Mouse (Mus musculus) forebrain, embryonic 13.5 days (tissue): ENCODE data around the gene Pde4d. TPM values are rescaled to one million over a fixed set of nuclear protein-coding genes. Genes with fewer than 3 reads are reported as not detected.

ENCODE experiments used
- ATAC-seq: fragments of 200-750 bp; cut with Nextera tagmentation; 2 replicates; pipeline ENCODE4 v1.8.0; 2017
- H3K27ac ChIP-seq: fragments of 300-500 bp; sonication (generic); 2 replicates; pipeline ENCODE4 v1.5.1; 2015; ENCODE audit warnings: inconsistent platforms, mild to moderate bottlenecking, moderate library complexity
- H3K27me3 ChIP-seq: fragments of 300-500 bp; sonication (generic); 2 replicates; pipeline ENCODE4 v1.6.1; 2015; ENCODE audit warnings: mild to moderate bottlenecking, inconsistent platforms
- H3K36me3 ChIP-seq: fragments of 300-500 bp; sonication (generic); 2 replicates; pipeline ENCODE4 v1.6.1; 2015; ENCODE audit warnings: mild to moderate bottlenecking, inconsistent platforms; ENCODE audit not compliant: poor library complexity, severe bottlenecking
- H3K4me1 ChIP-seq: fragments of 300-500 bp; sonication (generic); 2 replicates; pipeline ENCODE4 v1.6.1; 2015; ENCODE audit warnings: inconsistent platforms
- H3K4me2 ChIP-seq: fragments of 300-500 bp; sonication (generic); 2 replicates; pipeline ENCODE4 v1.6.1; 2015; ENCODE audit warnings: inconsistent platforms, mild to moderate bottlenecking, moderate library complexity
- H3K4me3 ChIP-seq: fragments of 300-500 bp; sonication (generic); 2 replicates; pipeline ENCODE4 v1.5.1; 2015; ENCODE audit warnings: mild to moderate bottlenecking, inconsistent platforms
- H3K9ac ChIP-seq: fragments of 300-500 bp; sonication (generic); 2 replicates; pipeline ENCODE4 v1.6.1; 2015; ENCODE audit warnings: mild to moderate bottlenecking, inconsistent platforms
- H3K9me3 ChIP-seq: fragments of 300-500 bp; sonication (generic); replicated peaks from 2 replicates; pipeline ENCODE4 v1.6.1; 2016; ENCODE audit warnings: inconsistent platforms
- WGBS: fragments of 180-500 bp; shearing (Covaris S2); methylation state at CpG from one replicate; pipeline ENCODE4 v1.1.7; 2015; 5-methylcytosine and 5-hydroxymethylcytosine counted together
- polyA plus RNA-seq: library from polyadenylated mRNA; unstranded; fragments of >200 nt; fragmentation: Nextera tagmentation; extraction: Ambion mirVana; gene quantifications from 2 replicates; pipeline ENCODE4 v1.2.1, GENCODE M21; 2015

Gene Pde4d
- polyA plus RNA-seq, 1 experiment from 2014 or later, result 11.9 TPM

GRCm38 (mm10) chr13:109671589-109672347 lies 1222.0 kb downstream of the Pde4d start:
- no peaks in the 10 kb centered on the region for H3K36me3 ChIP-seq
- H3K9me3 ChIP-seq, result no peaks in the 10 kb centered on the region
- WGBS, result 36% methylated on average over 8 of the region's 8 CpGs
- ATAC-seq, result peak; percentile 50; the same call in 1 of the 2 replicates
- peaks cover 5% of the 10 kb centered on the region; the same call in 1 of the 2 replicates for H3K4me1 ChIP-seq
- H3K27me3 ChIP-seq, result no peaks in the 10 kb centered on the region
- no peak overlapping the region for H3K4me2 ChIP-seq
- no peak overlapping the region for H3K27ac ChIP-seq
- no peak overlapping the region for H3K4me3 ChIP-seq
- H3K9ac ChIP-seq, result no peak overlapping the region

- Histone ChIP-seq H3K4me1 (no peaks in the 10 kb centered on the region; the same call in 1 of the 2 replicates), H3K4me2 (no peak overlapping the region), H3K4me3 (no peak overlapping the region), H3K9ac (no peak overlapping the region), H3K27ac (no peak overlapping the region), H3K36me3 (no peaks in the 10 kb centered on the region), H3K9me3 (no peaks in the 10 kb centered on the region), H3K27me3 (no peaks in the 10 kb centered on the region)
- ATAC-seq, result no peak
- 43% methylated on average over 4 of the region's 4 CpGs for WGBS
Observed at GRCm38 (mm10) chr13:109677047-109677446, 1227.3 kb downstream of the Pde4d start.

- Histone ChIP-seq H3K36me3 (no peaks in the 10 kb centered on the region), H3K4me1 (no peaks in the 10 kb centered on the region), H3K4me3 (no peak overlapping the region), H3K27ac (no peak overlapping the region), H3K27me3 (no peaks in the 10 kb centered on the region), H3K9ac (no peak overlapping the region), H3K9me3 (no peaks in the 10 kb centered on the region), H3K4me2 (no peak overlapping the region)
- 93% methylated on average over 3 of the region's 3 CpGs for WGBS
- no peak for ATAC-seq
Observed at GRCm38 (mm10) chr13:109677617-109678016, 1227.9 kb downstream of the Pde4d start.

GRCm38 (mm10) chr13:109678991-109679390 lies 1229.2 kb downstream of the Pde4d start:
- ATAC-seq, result no peak
- Histone ChIP-seq H3K4me2 (no peak overlapping the region), H3K36me3 (no peaks in the 10 kb centered on the region), H3K4me1 (no peaks in the 10 kb centered on the region), H3K27me3 (no peaks in the 10 kb centered on the region), H3K9ac (no peak overlapping the region), H3K27ac (no peak overlapping the region), H3K9me3 (no peaks in the 10 kb centered on the region), H3K4me3 (no peak overlapping the region)
- WGBS, result 93% methylated on average over 1 of the region's 1 CpGs

- H3K9ac ChIP-seq, result no peak overlapping the region
- no peak for ATAC-seq
- WGBS, result 82% methylated on average over 8 of the region's 8 CpGs
- peaks cover 6% of the 10 kb centered on the region for H3K4me1 ChIP-seq
- no peak overlapping the region for H3K27ac ChIP-seq
- H3K36me3 ChIP-seq, result no peaks in the 10 kb centered on the region
- H3K4me3 ChIP-seq, result no peak overlapping the region
- H3K4me2 ChIP-seq, result no peak overlapping the region
- H3K27me3 ChIP-seq, result no peaks in the 10 kb centered on the region
- H3K9me3 ChIP-seq, result no peaks in the 10 kb centered on the region
Observed at GRCm38 (mm10) chr13:109680229-109680628, 1230.5 kb downstream of the Pde4d start.

GRCm38 (mm10) chr13:109681699-109682293 lies 1232.0 kb downstream of the Pde4d start:
- Histone ChIP-seq H3K9me3 (no peaks in the 10 kb centered on the region), H3K9ac (no peak overlapping the region), H3K27ac (no peak overlapping the region), H3K4me2 (no peak overlapping the region), H3K36me3 (no peaks in the 10 kb centered on the region), H3K4me3 (no peak overlapping the region), H3K4me1 (peaks cover 14% of the 10 kb centered on the region), H3K27me3 (no peaks in the 10 kb centered on the region)
- WGBS, result 92% methylated on average over 4 of the region's 4 CpGs
- no peak for ATAC-seq

- Histone ChIP-seq H3K9ac (no peak overlapping the region), H3K27ac (no peak overlapping the region), H3K4me1 (peaks cover 14% of the 10 kb centered on the region), H3K4me2 (no peak overlapping the region), H3K36me3 (no peaks in the 10 kb centered on the region), H3K27me3 (no peaks in the 10 kb centered on the region), H3K4me3 (no peak overlapping the region), H3K9me3 (no peaks in the 10 kb centered on the region)
- 81% methylated on average over 10 of the region's 10 CpGs for WGBS
- ATAC-seq, result no peak
Observed at GRCm38 (mm10) chr13:109683001-109683400, 1233.3 kb downstream of the Pde4d start.

- WGBS, result 4% methylated on average over 3 of the region's 3 CpGs
Observed at GRCm38 (mm10) chr13:109684985-109685295, 1235.2 kb downstream of the Pde4d start.

GRCm38 (mm10) chr13:109685296-109686115 lies 1235.8 kb downstream of the Pde4d start:
- peak overlapping the region; percentile 83 for H3K4me2 ChIP-seq
- no peaks in the 10 kb centered on the region for H3K36me3 ChIP-seq
- ATAC-seq, result peak; percentile 74
- H3K9ac ChIP-seq, result peak overlapping the region; percentile 73
- H3K27me3 ChIP-seq, result no peaks in the 10 kb centered on the region
- H3K9me3 ChIP-seq, result no peaks in the 10 kb centered on the region
- peak overlapping the region; percentile 48; the same call in 1 of the 2 replicates for H3K27ac ChIP-seq
- peak overlapping the region; percentile 50 for H3K4me3 ChIP-seq
- under 1% methylated on average over 29 of the region's 29 CpGs for WGBS
- peaks cover 14% of the 10 kb centered on the region for H3K4me1 ChIP-seq

More at GRCm38 (mm10) chr13:109684985-109685295, 1235.2 kb downstream of the Pde4d start:
- peak overlapping the region; percentile 50 for H3K4me3 ChIP-seq
- H3K9me3 ChIP-seq, result no peaks in the 10 kb centered on the region
- peak overlapping the region; percentile 83 for H3K4me2 ChIP-seq
- H3K27ac ChIP-seq, result no peak overlapping the region
- no peak for ATAC-seq
- no peaks in the 10 kb centered on the region for H3K36me3 ChIP-seq
- H3K27me3 ChIP-seq, result no peaks in the 10 kb centered on the region
- peak overlapping the region; percentile 73 for H3K9ac ChIP-seq
- peaks cover 14% of the 10 kb centered on the region for H3K4me1 ChIP-seq

- peak overlapping the region; percentile 73 for H3K9ac ChIP-seq
- no peak overlapping the region for H3K27ac ChIP-seq
- H3K4me2 ChIP-seq, result peak overlapping the region; percentile 83
- WGBS, result 21% methylated on average over 4 of the region's 4 CpGs
- no peaks in the 10 kb centered on the region for H3K36me3 ChIP-seq
- H3K4me3 ChIP-seq, result peak overlapping the region; percentile 50
- H3K4me1 ChIP-seq, result peaks cover 14% of the 10 kb centered on the region
- ATAC-seq, result peak; percentile 34; the same call in 1 of the 2 replicates
- H3K9me3 ChIP-seq, result no peaks in the 10 kb centered on the region
- no peaks in the 10 kb centered on the region for H3K27me3 ChIP-seq
Observed at GRCm38 (mm10) chr13:109686116-109686876, 1236.5 kb downstream of the Pde4d start.

- Histone ChIP-seq H3K9me3 (no peaks in the 10 kb centered on the region), H3K9ac (no peak overlapping the region), H3K27me3 (no peaks in the 10 kb centered on the region), H3K36me3 (no peaks in the 10 kb centered on the region), H3K4me1 (peaks cover 14% of the 10 kb centered on the region), H3K27ac (no peak overlapping the region), H3K4me2 (no peak overlapping the region), H3K4me3 (no peak overlapping the region)
- WGBS, result 60% methylated on average over 3 of the region's 3 CpGs
- ATAC-seq, result no peak
Observed at GRCm38 (mm10) chr13:109686906-109687305, 1237.2 kb downstream of the Pde4d start.
